Mouse (Mus musculus): ENCODE data around the gene Rsph14.

Gene Rsph14

DNA sequence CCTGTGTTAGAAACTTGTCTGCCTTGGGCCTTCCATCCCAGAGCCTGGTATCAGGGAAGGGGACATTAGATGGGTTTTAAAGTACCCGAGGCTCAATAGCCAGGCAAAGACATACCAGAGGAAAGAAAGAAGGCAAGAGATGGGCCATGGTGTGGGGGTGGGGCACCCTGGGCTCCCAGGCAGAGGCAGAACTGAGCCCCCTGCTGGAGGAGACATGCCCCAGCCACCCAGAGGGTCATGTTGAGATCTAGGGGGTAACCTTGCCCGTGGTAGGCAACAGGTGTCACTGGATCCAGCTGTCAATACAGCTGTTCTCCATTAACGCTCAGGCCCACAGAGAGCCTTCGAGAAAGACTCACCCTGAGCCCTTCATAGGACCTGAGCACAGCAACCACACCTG lies 42.6 kb downstream of the Rsph14 start:
- DNase-seq = no peak

DNA sequence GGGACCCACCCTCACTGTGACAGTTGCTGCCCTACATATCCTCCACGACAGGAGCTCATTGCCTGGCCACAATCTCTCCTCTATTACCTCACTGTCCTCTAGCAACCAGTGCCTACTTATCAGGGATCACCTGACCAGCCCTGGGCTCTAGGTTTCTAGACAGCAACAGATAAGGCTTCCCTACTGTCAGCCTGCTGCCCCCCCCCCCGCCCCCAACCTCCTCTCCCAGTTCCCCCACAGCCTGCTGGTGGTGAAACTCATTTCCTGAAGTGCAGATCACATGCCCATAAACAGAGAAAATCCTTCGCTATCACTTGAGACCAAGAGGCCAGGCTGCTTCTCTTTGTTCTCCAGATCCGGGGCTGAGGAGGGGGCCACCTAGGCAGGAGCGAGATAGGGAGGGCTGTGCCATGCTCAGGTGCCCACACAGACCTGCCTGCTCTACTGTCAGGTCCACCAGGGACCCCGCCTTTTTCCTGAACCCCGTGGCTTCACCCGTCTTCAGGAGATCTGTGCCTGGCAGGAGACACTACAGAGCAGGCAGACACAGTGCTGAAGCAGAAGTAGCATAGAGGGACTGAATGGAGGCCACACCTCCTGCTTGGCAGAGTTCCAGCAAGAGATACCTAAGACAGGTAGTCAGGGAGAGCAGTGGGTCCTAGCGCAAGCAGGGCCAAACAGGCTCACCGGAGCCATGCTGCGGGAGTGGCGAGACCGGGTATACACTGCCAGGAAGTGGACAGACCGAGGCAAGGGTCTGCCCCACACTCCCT lies 44.5 kb downstream of the Rsph14 start:
- no peak for DNase-seq

DNA sequence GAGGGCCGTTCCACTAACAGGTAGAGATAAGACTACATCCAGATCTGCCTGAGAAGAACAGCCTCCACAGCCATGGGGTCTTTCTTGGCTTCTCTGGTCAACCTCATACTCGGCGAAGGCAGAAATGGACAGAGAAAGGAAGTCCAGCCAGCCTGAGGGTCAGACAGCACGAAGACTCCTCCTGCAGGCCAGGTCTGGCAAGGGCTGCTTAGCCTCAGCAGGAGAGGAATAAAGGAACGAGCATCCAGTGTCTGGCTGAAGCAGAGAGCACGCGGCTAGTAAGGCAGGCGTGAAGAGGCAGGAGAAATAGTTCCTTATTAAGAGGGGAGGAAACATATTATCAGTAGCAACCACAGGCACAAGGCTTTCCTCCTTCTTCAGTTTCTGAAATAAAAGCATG lies 49.2 kb downstream of the Rsph14 start:
- no peak for DNase-seq

DNA sequence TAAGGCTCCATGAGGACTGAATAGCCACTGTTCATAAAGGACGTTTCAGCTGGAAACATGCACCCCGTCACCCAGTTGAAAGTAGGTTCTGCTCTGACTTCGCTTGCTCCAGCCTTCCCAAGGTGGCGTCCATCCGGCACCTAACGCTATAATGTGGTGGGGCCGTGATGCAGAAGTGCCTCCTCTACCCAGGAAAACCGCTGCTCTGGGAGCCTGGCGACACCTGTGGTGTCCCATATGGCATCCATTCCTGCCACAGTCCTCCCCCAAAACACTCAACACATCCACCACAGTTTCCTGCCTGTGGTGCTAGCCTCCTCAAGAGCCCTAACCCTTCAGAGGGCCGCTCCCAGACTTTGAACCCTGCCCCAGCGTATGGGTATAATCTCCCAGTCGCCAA lies 51.2 kb downstream of the Rsph14 start:
- DNase-seq = no peak

GRCm38 (mm10) chr10:74978056-74978455 lies 54.3 kb downstream of the Rsph14 start:
- no peak for DNase-seq

DNA sequence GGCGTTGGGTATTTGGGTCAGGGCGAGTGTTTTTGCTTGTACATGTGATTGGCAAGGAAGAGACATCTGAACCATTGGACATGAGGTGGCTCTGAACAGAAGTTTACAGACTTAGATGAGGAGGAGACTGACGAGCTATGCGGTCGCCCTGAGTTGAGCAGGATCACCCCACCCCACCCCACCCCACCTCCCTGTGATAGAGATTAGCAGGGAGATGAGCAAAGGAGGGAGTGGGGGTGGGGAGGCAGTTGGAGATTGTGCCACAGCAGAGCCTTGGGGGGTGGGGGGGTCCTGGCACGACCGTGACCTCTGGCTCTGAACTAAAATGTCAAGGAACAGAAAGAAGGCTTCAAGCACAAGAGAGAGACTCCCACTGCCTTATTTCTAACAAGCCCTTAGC lies 56.0 kb downstream of the Rsph14 start:
- no peak for DNase-seq

GRCm38 (mm10) chr10:74975626-74976025 lies 56.8 kb downstream of the Rsph14 start:
- DNase-seq = no peak

GRCm38 (mm10) chr10:74973026-74973425 lies 59.4 kb downstream of the Rsph14 start:
- no peak for DNase-seq

- no peak for DNase-seq
Observed at GRCm38 (mm10) chr10:74969266-74969665, 63.1 kb downstream of the Rsph14 start.

- DNase-seq = no peak
Observed at GRCm38 (mm10) chr10:74967651-74968267, 64.6 kb downstream of the Rsph14 start.

DNA sequence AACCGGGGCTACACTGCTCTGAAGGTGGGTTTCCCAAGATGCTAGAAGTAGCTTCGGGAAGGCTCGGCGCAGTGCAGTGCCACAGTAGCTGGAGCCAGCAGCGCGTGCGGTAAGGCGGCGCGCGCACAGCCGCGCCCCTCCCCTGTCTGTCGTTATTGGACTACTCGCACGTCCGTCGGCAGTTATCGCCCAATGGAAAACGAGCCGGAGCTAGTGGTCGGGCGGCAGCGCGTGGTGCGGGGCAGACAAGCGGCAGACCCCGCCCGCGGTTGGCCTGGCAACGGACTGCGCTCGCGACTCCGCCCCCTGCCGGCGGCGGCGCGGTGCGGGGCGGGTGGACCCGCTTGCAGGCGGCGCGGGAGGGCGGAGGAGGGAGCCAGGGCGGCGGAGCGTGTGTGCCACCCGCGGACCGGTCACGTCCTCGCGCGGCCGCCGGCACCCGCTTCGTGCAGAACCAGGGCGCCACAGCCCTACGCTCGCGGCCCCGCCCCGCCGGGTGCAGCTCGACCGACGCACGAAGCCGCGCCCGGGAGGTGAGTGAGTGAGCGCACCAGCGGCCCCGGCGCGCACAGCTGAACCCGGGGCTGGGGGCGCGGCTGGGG lies 65.4 kb downstream of the Rsph14 start, which contains the start of gene Gnaz:
Gene Gnaz, plus strand, starts transcription at position 328 of the 602 bp plus-strand sequence.
- DNase-seq = peak; percentile 97 to 98

GRCm38 (mm10) chr10:74964380-74964779 lies 68.0 kb downstream of the Rsph14 start:
- DNase-seq = no peak

GRCm38 (mm10) chr10:74952830-74953443 lies 79.4 kb downstream of the Rsph14 start:
- no peak for DNase-seq

DNA sequence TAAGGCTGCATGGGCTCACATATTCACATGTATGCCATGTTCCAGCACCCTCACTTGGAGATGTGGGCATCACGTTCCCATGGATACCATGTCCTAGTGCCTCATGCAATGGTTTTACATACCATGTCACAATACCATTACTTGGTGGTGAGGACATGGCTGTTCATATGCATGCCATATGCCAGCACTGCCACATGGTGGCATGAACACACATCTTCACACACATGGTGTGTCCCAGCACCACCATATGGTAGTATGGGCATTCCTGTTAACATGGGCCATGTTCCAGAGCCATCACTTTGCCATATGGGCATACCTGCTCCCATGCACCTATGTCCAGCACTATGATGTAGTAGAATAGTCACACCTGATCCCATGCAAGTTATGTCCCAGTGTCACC lies 91.6 kb downstream of the Rsph14 start:
- no peak for DNase-seq

- DNase-seq = no peak
Observed at GRCm38 (mm10) chr10:74939300-74939699, 93.1 kb downstream of the Rsph14 start.

GRCm38 (mm10) chr10:74938410-74938809 lies 94.0 kb downstream of the Rsph14 start:
- DNase-seq = peak in 1 of 2 experiments; percentile 24

DNA sequence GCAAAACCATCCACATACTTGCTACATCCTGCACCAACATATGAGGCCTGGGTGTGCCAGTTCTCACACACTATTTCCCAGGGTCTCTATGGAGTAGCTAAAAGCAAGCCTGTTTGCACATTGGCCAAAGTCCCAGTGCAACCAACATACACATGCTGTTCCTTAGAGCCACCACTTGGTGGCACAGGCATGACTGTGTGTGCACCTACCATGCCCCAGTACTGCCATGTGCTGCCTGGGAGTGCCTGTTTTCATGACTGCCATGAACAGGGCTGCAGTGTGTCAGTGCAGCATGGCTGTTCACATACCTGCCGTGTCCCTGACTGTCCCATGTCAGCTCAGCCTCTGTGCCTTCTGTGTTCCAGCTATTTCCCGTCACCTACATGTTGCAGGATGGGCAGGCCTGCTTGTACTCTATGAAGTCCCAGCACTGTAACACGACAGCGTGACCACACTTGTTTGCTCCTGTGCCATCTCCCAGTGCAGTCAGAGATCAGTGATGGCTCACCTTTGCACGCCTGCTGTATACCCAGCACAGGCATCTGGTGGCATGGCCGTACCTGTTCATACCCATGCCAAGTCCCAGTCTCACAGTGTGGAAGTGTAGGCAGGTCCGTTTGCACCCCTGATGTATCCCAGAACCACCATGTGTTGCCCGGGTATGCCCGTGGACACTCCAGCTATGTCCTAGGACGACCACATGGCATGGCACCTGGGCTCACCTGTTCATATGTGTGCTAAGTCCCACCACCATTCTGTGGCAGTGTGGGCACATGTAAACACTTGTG lies 95.2 kb downstream of the Rsph14 start:
- peak; percentile 23 to 54 for DNase-seq

- peak in 1 of 2 experiments; percentile 52 for DNase-seq
Observed at GRCm38 (mm10) chr10:74935016-74935415, 97.4 kb downstream of the Rsph14 start.

DNA sequence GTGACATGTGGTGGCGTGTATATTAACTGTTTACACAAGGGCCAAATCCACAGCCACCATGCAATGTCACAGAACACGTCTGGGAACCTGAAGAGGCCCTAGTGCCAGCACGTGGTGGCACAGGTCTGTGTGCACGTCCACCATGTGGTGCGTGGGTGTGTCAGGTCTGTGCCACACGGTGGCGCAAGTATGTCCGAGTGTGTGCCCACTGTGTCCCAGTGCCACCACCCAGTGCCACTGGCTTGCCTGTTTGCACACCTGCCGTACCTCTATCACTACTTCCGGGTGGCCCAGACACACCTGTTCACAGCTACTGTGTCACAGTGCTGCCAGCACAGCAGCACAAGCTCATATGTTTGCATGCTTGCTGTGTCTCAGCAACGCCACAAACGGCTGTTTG lies 97.9 kb downstream of the Rsph14 start:
- no peak for DNase-seq

DNA sequence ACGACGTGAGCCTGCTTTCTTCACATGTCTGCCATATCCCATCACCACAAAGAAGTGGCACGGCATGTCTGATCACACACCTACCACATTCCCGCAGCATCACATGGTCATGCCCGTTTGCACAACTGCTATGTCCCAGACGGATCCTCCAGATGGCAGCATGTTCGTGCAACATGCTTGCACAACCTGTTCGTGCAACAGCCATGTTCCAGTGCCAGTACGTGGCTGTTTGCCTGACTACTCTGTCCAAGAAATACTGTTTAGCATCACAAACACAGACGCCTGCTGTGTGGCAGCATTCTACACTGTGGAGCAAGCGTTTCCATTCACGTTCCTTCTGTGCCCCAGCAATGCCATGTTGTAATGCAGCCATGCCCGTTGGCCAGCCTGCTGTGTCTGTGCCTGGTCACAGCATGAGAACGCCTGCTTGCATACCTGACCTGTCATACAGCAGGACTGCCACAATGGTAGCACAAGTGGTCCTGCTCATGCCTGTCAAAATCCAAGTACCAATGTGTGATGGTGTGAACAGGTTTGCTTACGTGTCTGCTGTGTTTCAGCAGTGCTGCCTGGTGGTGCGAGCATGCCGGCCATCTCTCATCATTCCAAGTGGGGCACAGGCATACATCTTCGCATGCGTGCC lies 98.7 kb downstream of the Rsph14 start:
- no peak for DNase-seq

GRCm38 (mm10) chr10:74932487-74932886 lies 99.9 kb downstream of the Rsph14 start:
- peak in 1 of 2 experiments; percentile 31 for DNase-seq

DNA sequence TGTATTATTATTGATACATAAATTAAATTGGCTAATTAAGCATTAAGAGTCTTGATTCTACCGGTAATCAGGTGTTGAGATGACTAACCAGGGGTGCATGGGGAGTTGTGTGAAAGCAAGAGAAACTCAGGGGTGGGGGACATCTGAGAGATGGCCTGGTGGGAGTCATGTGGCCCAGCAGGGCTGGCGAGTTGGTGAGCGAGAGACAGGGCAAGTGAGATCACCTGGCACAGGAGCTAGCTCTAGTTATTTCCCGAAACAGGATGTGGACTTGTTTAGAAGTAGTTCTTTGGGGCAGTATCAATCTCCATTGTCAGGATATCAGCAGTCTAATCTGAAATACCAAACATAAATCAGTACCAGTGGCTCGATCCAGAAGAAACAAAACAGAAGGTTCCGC lies 100.8 kb downstream of the Rsph14 start:
- no peak for DNase-seq

Measured in kidney, postnatal 25 days (tissue).